In the genomic region with DNA sequence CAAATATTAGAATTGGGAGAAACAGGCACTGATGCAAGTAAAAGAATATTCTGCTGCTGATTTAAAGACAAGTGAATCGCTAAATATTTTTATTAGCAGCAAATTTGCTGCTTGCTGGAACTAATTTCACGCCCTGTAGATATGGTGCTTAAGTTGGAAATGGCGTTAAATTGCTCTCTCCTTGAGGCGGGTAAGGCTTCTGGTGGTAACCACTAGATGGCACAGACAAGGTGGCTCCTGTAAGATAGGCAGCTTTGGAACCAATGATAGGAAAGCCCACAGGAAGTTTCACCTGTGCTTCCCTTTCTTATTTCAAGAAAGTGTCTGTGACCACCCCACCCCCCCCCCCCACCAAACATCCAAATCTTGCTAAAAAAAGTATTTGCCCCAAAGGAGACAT, we compare ENCODE assay signal across 26 mouse cellular contexts. TPM values are rescaled to one million over a fixed set of nuclear protein-coding genes. Genes with fewer than 3 reads are reported as not detected.
A peak's percentile ranks its signal among the peaks of the same experiment; 100 is the strongest.
DNase-seq lines count a peak whose midpoint lies in the region; ATAC-seq and TF ChIP-seq lines count a peak whose summit lies in the region.
"Had no signal": no experiment of that assay in that cellular context is flagged by ENCODE, and none has a peak within 500 bp of the region (broad histone marks: within the 10 kb centered on the region; RNA-seq: fewer than 3 reads in every experiment).

No protein-coding gene starts in this region.

- no peak for TF ChIP-seq POLR2A in MEL (IDR thresholded peaks at IDR 0.05; ENCODE audit: control insufficient read depth in 1 of 2, insufficient read depth in 1 of 2, low read depth in 1 of 2, low read length in 2 of 2, poor library complexity in 1 of 2)

- no peaks in the 10 kb centered on the region for H3K27me3 ChIP-seq in neural tube, embryonic 13.5 days
- H3K27me3 ChIP-seq in neural tube, embryonic 15.5 days (replicated peaks): no peaks in the 10 kb centered on the region
- H3K27me3 ChIP-seq in MEL (ENCODE audit: control insufficient read depth in 1 of 2, insufficient read depth in 2 of 2, low read length in 2 of 2): peaks cover 2 to 4% of the 10 kb centered on the region in 2 experiments; a peak in 3 of 4 replicates
- H3K27me3 ChIP-seq in stomach, postnatal 0 days (ENCODE audit: control insufficient read depth, insufficient read depth, low read length): no peaks in the 10 kb centered on the region

- no peaks in the 10 kb centered on the region for H3K79me2 ChIP-seq in MEL (ENCODE audit: control insufficient read depth, insufficient read depth, low read length, poor library complexity)

- 0 out of 2 replicates have a peak, but pooled peaks have one; percentile 50 for ATAC-seq in neural tube, embryonic 13.5 days (ENCODE audit: low read depth)
- no peak for ATAC-seq in neural tube, embryonic 15.5 days (ENCODE audit: low FRiP score)
- no peak for ATAC-seq in stomach, postnatal 0 days (ENCODE audit: low FRiP score, low TSS enrichment)
- ATAC-seq: forebrain, embryonic 14.5 days; forebrain, embryonic 16.5 days had no signal

- H3K27ac ChIP-seq in gastrocnemius, adult 2 months: no peak overlapping the region
- no peak overlapping the region for H3K27ac ChIP-seq in neural tube, embryonic 13.5 days (replicated peaks)
- no peak overlapping the region for H3K27ac ChIP-seq in neural tube, embryonic 15.5 days (replicated peaks)
- H3K27ac ChIP-seq in MEL (ENCODE audit: control insufficient read depth, low read depth, low read length): no peak overlapping the region
- no peak overlapping the region for H3K27ac ChIP-seq in stomach, postnatal 0 days (replicated peaks)
- H3K27ac ChIP-seq: embryonic facial prominence, embryonic 13.5 days; embryonic facial prominence, embryonic 15.5 days; forebrain, embryonic 10.5 days; forebrain, embryonic 12.5 days had no signal

- peak; percentile 19; the same call in 1 of the 2 replicates for TF ChIP-seq CTCF in gastrocnemius, adult 2 months (IDR thresholded peaks at IDR 0.05)
- no peak; a peak in 1 of 6 replicates for TF ChIP-seq CTCF in MEL (IDR thresholded peaks at IDR 0.05 in 2 of 3, conservative IDR thresholded peaks at IDR 0.05 in 1 of 3; ENCODE audit: control insufficient read depth in 1 of 3, insufficient read depth in 1 of 3, low read depth in 2 of 3, low read length in 3 of 3, poor library complexity in 1 of 3, severe bottlenecking in 1 of 3)
- peak; percentile 22 for TF ChIP-seq CTCF in stomach, postnatal 0 days (IDR thresholded peaks at IDR 0.05; ENCODE audit: low read depth)

- DNase-seq in gastrocnemius, adult 2 months: no peak
- no peak for DNase-seq in gastrocnemius, adult 18-20 months (ENCODE audit: low spot score)
- peak; percentile 69 for DNase-seq in MEL (ENCODE audit: low read depth, low spot score)
- DNase-seq in stomach, postnatal 0 days (ENCODE audit: low spot score): no peak
- DNase-seq in cerebellum, adult 11-12 months: no peak
- no peak for DNase-seq in ovary, postnatal 14 days (ENCODE audit: low spot score)
- DNase-seq: adrenal gland, adult 2 months; adrenal gland, postnatal 10 days; adrenal gland, postnatal 25 days; cerebellum, adult 11 months; cerebellum, adult 2 months; cerebellum, adult 9-11 months; cerebellum, postnatal 14 days; cerebellum, postnatal 36 days; embryo, embryonic 11 days had no signal

- intact Hi-C loops in gastrocnemius, adult 2 months (cut with DNase I): no loop called here

- TF ChIP-seq RAD21 in MEL (IDR thresholded peaks at IDR 0.05; ENCODE audit: low read depth, low read length): no peak

- H3K4me1 ChIP-seq in neural tube, embryonic 13.5 days (replicated peaks): no peaks in the 10 kb centered on the region
- H3K4me1 ChIP-seq in neural tube, embryonic 15.5 days: no peaks in the 10 kb centered on the region
- H3K4me1 ChIP-seq in MEL (ENCODE audit: control insufficient read depth in 1 of 2, insufficient read depth in 2 of 2, low read length in 2 of 2): no peaks in the 10 kb centered on the region
- no peaks in the 10 kb centered on the region for H3K4me1 ChIP-seq in stomach, postnatal 0 days (replicated peaks; ENCODE audit: control insufficient read depth, insufficient read depth)
- H3K4me1 ChIP-seq: embryonic facial prominence, embryonic 13.5 days; embryonic facial prominence, embryonic 15.5 days; forebrain, embryonic 10.5 days; forebrain, embryonic 12.5 days had no signal

- no peaks in the 10 kb centered on the region for H3K9me3 ChIP-seq in neural tube, embryonic 13.5 days
- H3K9me3 ChIP-seq in neural tube, embryonic 15.5 days (replicated peaks): no peaks in the 10 kb centered on the region
- H3K9me3 ChIP-seq in MEL (replicated peaks; ENCODE audit: insufficient read depth, low read length): no peaks in the 10 kb centered on the region
- no peaks in the 10 kb centered on the region for H3K9me3 ChIP-seq in stomach, postnatal 0 days (ENCODE audit: control insufficient read depth, low read length)
- H3K9me3 ChIP-seq: embryonic facial prominence, embryonic 13.5 days; embryonic facial prominence, embryonic 15.5 days; forebrain, embryonic 10.5 days; forebrain, embryonic 12.5 days; G1E had no signal

- H3K4me3 ChIP-seq in gastrocnemius, adult 2 months: 0 out of 2 replicates have a peak overlapping the region, but pooled peaks have one; percentile 7
- no peak overlapping the region for H3K4me3 ChIP-seq in neural tube, embryonic 13.5 days
- H3K4me3 ChIP-seq in neural tube, embryonic 15.5 days (replicated peaks): no peak overlapping the region
- H3K4me3 ChIP-seq in MEL (ENCODE audit: control insufficient read depth in 1 of 2, insufficient read depth in 1 of 2, low read depth in 2 of 2, low read length in 2 of 2): no peak overlapping the region
- H3K4me3 ChIP-seq in stomach, postnatal 0 days (ENCODE audit: low read depth, low read length): no peak overlapping the region
- H3K4me3 ChIP-seq: embryonic facial prominence, embryonic 13.5 days; embryonic facial prominence, embryonic 15.5 days; erythroblast, embryonic 14.5 days; forebrain, embryonic 10.5 days; forebrain, embryonic 12.5 days had no signal

- no peak for TF ChIP-seq EP300 in MEL (IDR thresholded peaks at IDR 0.05; ENCODE audit: low read depth in 1 of 2, low read length in 2 of 2)
- TF ChIP-seq EP300 in stomach, postnatal 0 days (optimal IDR thresholded peaks at IDR 0.05): no peak

- no peak overlapping the region for H3K9ac ChIP-seq in neural tube, embryonic 13.5 days
- H3K9ac ChIP-seq in neural tube, embryonic 15.5 days (replicated peaks): no peak overlapping the region
- no peak overlapping the region for H3K9ac ChIP-seq in MEL (ENCODE audit: control insufficient read depth, low read depth, low read length, poor library complexity, severe bottlenecking)
- H3K9ac ChIP-seq in stomach, postnatal 0 days (ENCODE audit: low read length): no peak overlapping the region
- H3K9ac ChIP-seq: embryonic facial prominence, embryonic 13.5 days; embryonic facial prominence, embryonic 15.5 days; forebrain, embryonic 12.5 days had no signal

- no peak overlapping the region for H3K4me2 ChIP-seq in neural tube, embryonic 13.5 days
- H3K4me2 ChIP-seq in neural tube, embryonic 15.5 days: no peak overlapping the region
- no peak overlapping the region for H3K4me2 ChIP-seq in stomach, postnatal 0 days (replicated peaks; ENCODE audit: low read depth)
- H3K4me2 ChIP-seq: embryonic facial prominence, embryonic 13.5 days; embryonic facial prominence, embryonic 15.5 days; forebrain, embryonic 12.5 days had no signal

- no peaks in the 10 kb centered on the region for H3K36me3 ChIP-seq in neural tube, embryonic 13.5 days
- H3K36me3 ChIP-seq in neural tube, embryonic 15.5 days: no peaks in the 10 kb centered on the region
- no peaks in the 10 kb centered on the region for H3K36me3 ChIP-seq in MEL (ENCODE audit: control insufficient read depth in 1 of 2, insufficient read depth in 2 of 2, low read length in 2 of 2)
- no peaks in the 10 kb centered on the region for H3K36me3 ChIP-seq in stomach, postnatal 0 days (ENCODE audit: control insufficient read depth, insufficient read depth, low read length)
- H3K36me3 ChIP-seq: embryonic facial prominence, embryonic 13.5 days; embryonic facial prominence, embryonic 15.5 days; forebrain, embryonic 10.5 days; forebrain, embryonic 12.5 days; G1E had no signal

- WGBS in neural tube, embryonic 13.5 days: 63% methylated on average over 4 of the region's 4 CpGs
- WGBS in neural tube, embryonic 15.5 days: 70% methylated on average over 4 of the region's 4 CpGs
- WGBS in stomach, postnatal 0 days: 80% methylated on average over 4 of the region's 4 CpGs

TF ChIP-seq in MEL, 35 proteins besides CTCF, POLR2A, EP300 and RAD21 (continues in another document):
- TF ChIP-seq MAZ (IDR thresholded peaks at IDR 0.05; ENCODE audit: low read depth, low read length): no peak
- TF ChIP-seq ZMIZ1 (IDR thresholded peaks at IDR 0.05; ENCODE audit: low read depth, low read length): no peak

RNA-seq across cellular contexts. Expression of gene Tmem218, which starts 11.0 kb away (rescaled TPM):
- total RNA-seq in gastrocnemius, adult 2 months (2021): 1 to 10 TPM; 2.5 to 4.2 TPM
- total RNA-seq in gastrocnemius, adult 18-20 months (2021): 1 to 10 TPM; 2.6 to 3.1 TPM
- polyA plus RNA-seq in neural tube, embryonic 13.5 days (2015; fragmentation: Nextera tagmentation; extraction: Ambion mirVana): 12.2 and 12.5 TPM in 2 replicates
- 8.0 and 9.4 TPM in 2 replicates for polyA plus RNA-seq in neural tube, embryonic 15.5 days (2015; fragmentation: Nextera tagmentation; extraction: Ambion mirVana)
- 2.7 and 3.4 TPM in 2 replicates for total RNA-seq in MEL (2012; rRNA removed)
- 1 to 10 TPM in 1 of 2 experiments, not detected in 1; 4.7 TPM for polyA plus RNA-seq in MEL (2012; ENCODE audit: insufficient read depth in 1 of 2, insufficient read length in 2 of 2, low read depth in 1 of 2, low replicate concordance in 2 of 2, missing spikeins in 1 of 2)
- 7.3 and 7.4 TPM in 2 replicates for polyA plus RNA-seq in stomach, postnatal 0 days (2015; fragmentation: Nextera tagmentation; extraction: Ambion mirVana)

RNA-seq across cellular contexts. Expression of gene Pknox2, which starts 49.9 kb away (rescaled TPM):
- total RNA-seq in gastrocnemius, adult 2 months (2021): 10 to 100 TPM; 35.4 to 40.7 TPM
- total RNA-seq in gastrocnemius, adult 18-20 months (2021): 10 to 100 TPM; 39.5 to 42.9 TPM
- polyA plus RNA-seq in neural tube, embryonic 13.5 days (2015; fragmentation: Nextera tagmentation; extraction: Ambion mirVana): 59.2 and 65.0 TPM in 2 replicates
- 46.1 and 52.3 TPM in 2 replicates for polyA plus RNA-seq in neural tube, embryonic 15.5 days (2015; fragmentation: Nextera tagmentation; extraction: Ambion mirVana)
- total RNA-seq in MEL (2012; rRNA removed): not detected in 2 replicates
- polyA plus RNA-seq in MEL (2012; ENCODE audit: insufficient read depth in 1 of 2, insufficient read length in 2 of 2, low read depth in 1 of 2, low replicate concordance in 2 of 2, missing spikeins in 1 of 2): not detected
- 2.4 and 3.3 TPM in 2 replicates for polyA plus RNA-seq in stomach, postnatal 0 days (2015; fragmentation: Nextera tagmentation; extraction: Ambion mirVana)
- total RNA-seq: common myeloid progenitor, adult 5-6 weeks had no signal
- polyA plus RNA-seq: erythroblast, embryonic 14.5 days; G1E had no signal

RNA-seq across cellular contexts. Expression of gene Slc37a2, which starts 58.5 kb away (rescaled TPM):
- under 1 TPM; 0.36 to 0.50 TPM for total RNA-seq in gastrocnemius, adult 2 months (2021)
- under 1 TPM; 0.30 to 0.62 TPM for total RNA-seq in gastrocnemius, adult 18-20 months (2021)
- 1.0 and 1.9 TPM in 2 replicates for polyA plus RNA-seq in neural tube, embryonic 13.5 days (2015; fragmentation: Nextera tagmentation; extraction: Ambion mirVana)
- 1.8 and 2.2 TPM in 2 replicates for polyA plus RNA-seq in neural tube, embryonic 15.5 days (2015; fragmentation: Nextera tagmentation; extraction: Ambion mirVana)
- 0.75 and 1.1 TPM in 2 replicates for total RNA-seq in MEL (2012; rRNA removed)
- 1 to 10 TPM in 1 of 2 experiments, not detected in 1; 1.4 TPM for polyA plus RNA-seq in MEL (2012; ENCODE audit: insufficient read depth in 1 of 2, insufficient read length in 2 of 2, low read depth in 1 of 2, low replicate concordance in 2 of 2, missing spikeins in 1 of 2)
- polyA plus RNA-seq in stomach, postnatal 0 days (2015; fragmentation: Nextera tagmentation; extraction: Ambion mirVana): 2.5 and 3.9 TPM in 2 replicates
- polyA plus RNA-seq: erythroblast, embryonic 14.5 days had no signal

Comparison
In these comparisons a context has a peak if more than half of its experiments do, and no peak if none do; other contexts are left out.
1. CTCF ChIP-seq: peak in gastrocnemius, adult 2 months (single experiment) and stomach, postnatal 0 days (single experiment); none in MEL (0 of 3).
2. RNA of gene Pknox2, which starts 49.9 kb away (polyA plus RNA-seq): 59.2 to 65.0 TPM in neural tube, embryonic 13.5 days and 46.1 to 52.3 TPM in neural tube, embryonic 15.5 days; 2.4 to 3.3 TPM in stomach, postnatal 0 days and not detected in MEL; every median in the first group is over 10 times any median in the second.